Mouse (Mus musculus): Measurements from ENCODE around the gene Azin2.

Azin2 gene

GRCm38 (mm10) chr4:128962029-128962925, at the start of gene Azin2:
TSS of gene Azin2 (minus strand) at chr4:128962442.
- DNase-seq (ENCODE audit: low read depth, low spot score): peak; percentile 90

DNA sequence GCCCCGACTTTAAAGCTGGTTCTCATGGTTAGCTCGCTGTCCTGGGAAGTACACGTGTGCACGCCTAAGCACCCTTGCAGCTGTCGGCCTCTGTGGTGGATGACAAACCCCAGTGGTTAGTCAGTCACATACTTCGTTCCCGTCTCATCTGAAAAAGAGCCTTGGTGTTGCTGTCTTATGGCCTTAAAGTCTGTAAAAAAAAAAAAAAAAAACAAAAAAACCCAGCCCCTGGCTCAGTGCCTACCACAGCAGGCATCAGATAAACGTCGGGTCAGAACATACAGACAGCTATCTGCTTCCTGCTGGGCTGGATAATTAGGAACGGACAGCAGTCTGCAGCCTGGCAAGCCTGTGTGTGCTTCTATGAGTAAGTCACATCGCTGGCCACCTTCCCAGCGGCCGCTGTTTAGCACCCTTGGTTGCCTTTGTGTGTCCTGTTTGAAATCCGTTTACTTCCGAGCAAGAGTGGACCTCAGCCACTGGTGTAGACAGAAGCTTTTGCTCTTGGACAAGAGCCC, 49.4 kb upstream of the Azin2 start:
- DNase-seq (ENCODE audit: low read depth, low spot score): no peak

GRCm38 (mm10) chr4:129009521-129009920, 47.3 kb upstream of the Azin2 start:
- DNase-seq (ENCODE audit: low read depth, low spot score): no peak

- peak; percentile 87 for DNase-seq (ENCODE audit: low read depth, low spot score)
Measured at GRCm38 (mm10) chr4:129008672-129009071, 46.4 kb upstream of the Azin2 start.

DNA sequence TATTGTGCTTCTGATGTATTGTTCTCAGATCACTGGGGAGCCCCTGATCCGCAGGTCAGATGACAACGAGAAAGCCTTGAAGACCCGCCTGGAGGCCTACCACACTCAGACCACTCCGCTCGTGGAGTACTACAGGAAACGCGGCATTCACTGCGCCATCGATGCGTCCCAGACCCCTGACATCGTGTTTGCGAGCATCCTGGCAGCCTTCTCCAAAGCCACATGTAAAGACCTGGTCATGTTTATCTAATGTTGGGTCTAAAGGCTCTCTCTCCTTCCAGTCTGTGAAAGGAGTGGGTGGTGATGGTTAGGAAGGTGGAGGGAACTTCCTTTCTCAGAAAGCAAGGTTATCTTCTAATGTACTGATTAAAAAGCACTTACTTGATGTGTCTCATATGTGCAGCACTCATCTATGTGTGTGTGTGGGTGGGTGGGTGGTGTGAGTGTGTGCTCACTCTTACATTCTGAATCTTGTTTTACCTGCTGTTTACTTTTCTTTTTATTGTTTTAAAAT, 45.8 kb upstream of the Azin2 start:
- DNase-seq (ENCODE audit: low read depth, low spot score): peak; percentile 76

DNA sequence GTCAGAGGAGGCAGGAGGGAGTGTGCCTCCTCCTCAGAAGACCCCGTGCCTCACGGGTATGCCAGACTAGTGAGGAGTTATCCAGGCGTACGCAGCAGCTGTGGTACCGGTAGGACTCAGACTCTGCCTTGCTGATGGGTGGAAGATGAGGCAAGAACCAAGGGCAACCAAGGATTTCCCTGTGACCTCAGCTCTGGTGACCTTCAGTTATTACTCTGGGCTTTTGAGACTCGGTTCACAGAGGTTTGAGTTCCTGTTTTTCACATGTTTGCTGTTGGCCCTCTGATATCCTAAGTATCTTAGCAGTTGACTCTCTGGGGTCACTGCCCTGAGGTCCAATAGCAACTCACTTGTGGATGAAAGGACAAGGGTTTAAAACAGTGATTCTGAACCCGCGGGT, 41.5 kb upstream of the Azin2 start:
- DNase-seq (ENCODE audit: low read depth, low spot score): no peak

DNA sequence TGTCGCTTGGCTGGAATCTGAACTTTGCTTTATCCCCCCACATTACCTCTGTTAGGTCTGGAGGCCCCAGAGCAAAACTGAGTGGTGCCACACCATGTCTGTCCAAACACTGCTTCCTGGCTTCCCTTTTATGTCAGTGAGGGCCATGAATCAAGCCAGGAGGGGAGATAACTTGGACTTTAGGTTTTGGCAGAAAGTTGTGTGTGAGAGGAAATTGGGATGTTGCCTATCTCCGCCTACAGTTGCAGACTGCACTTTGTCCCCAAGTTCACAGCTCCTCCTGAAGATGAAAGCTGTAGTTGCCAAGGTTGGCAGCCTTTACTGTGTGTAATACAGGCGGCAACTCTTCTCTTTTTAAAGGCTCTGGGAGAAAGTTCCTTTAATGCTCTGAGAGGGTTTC, 38.5 kb upstream of the Azin2 start:
- no peak for DNase-seq (ENCODE audit: low read depth, low spot score)

- no peak for DNase-seq (ENCODE audit: low read depth, low spot score)
Measured at GRCm38 (mm10) chr4:128998401-128998800, 36.2 kb upstream of the Azin2 start.

GRCm38 (mm10) chr4:128997258-128997657, 35.0 kb upstream of the Azin2 start:
- no peak for DNase-seq (ENCODE audit: low read depth, low spot score)

DNA sequence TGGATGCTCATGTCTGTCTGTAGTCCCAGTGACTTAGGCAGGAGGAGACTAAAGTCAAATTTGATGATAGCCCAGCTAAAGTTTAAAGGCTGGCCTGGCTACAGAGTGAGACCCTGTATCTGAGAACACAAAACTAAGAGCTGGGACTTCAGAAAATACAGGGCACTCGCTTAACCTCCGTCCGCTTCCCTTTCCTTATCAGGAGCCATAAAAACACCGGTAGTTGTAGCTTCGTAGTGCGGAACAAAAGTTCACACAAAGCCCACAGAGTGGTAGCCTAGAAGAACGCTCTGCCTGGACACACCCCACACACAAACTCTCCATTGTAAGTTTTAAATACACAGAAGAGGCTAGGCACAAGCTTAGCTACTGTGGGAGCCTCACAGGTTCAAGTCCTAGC, 33.0 kb upstream of the Azin2 start:
- no peak for DNase-seq (ENCODE audit: low read depth, low spot score)

- DNase-seq (ENCODE audit: low read depth, low spot score): peak; percentile 23
Measured at GRCm38 (mm10) chr4:128993675-128994074, 31.4 kb upstream of the Azin2 start.

GRCm38 (mm10) chr4:128993025-128993662, 30.9 kb upstream of the Azin2 start:
- peak; percentile 96 for DNase-seq (ENCODE audit: low read depth, low spot score)

DNA sequence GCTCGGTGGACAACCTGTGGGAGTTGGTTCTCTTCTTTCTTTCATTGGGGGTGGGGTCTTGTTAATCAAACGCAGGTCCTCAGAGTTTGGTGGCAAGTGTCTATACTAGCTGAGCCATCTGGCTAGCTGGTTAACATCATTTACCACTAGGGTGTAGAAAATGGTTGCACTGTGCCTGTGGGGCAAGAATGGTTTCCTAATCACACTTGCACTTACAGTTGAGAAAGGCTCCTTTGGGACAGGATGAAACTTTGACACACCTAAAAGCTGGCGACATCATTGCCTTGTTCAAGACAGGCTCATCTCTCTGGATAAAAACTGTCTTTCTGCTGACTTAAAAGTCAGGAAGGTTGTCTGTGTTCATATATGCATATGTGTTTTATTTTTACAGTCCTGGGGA, 29.9 kb upstream of the Azin2 start:
- no peak for DNase-seq (ENCODE audit: low read depth, low spot score)

DNA sequence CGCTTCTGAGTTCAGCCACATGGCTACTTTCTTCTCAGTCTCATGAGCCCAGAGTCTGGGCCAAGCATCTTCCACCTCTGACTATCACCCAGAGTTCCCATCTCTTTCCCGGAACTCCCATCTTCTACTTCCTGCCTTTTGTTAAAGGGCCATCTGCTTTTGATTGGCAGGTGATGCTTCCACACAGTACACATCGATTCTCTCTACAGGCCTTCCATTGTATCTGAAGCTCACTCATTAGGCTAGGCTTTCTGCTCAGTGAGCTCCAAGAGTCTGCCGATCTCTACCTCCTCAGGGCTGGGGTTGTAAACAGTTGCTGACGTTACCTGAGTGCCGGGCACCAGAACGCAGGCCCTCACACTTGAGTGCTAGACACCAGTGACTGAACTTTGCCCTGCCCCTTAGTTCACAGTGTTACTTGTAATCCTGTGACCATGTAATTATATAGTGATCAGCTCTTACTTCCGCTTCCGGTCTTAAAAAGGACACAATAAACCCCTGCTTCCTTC, 29.3 kb upstream of the Azin2 start, which contains the start of gene Ak2:
Gene Ak2, plus strand, starts transcription at position 459 of the 509 bp plus-strand sequence.
- DNase-seq (ENCODE audit: low read depth, low spot score): no peak

GRCm38 (mm10) chr4:128989678-128990077, 27.4 kb upstream of the Azin2 start:
- no peak for DNase-seq (ENCODE audit: low read depth, low spot score)

- DNase-seq (ENCODE audit: low read depth, low spot score): no peak
Measured at GRCm38 (mm10) chr4:128988911-128989310, 26.7 kb upstream of the Azin2 start.

DNA sequence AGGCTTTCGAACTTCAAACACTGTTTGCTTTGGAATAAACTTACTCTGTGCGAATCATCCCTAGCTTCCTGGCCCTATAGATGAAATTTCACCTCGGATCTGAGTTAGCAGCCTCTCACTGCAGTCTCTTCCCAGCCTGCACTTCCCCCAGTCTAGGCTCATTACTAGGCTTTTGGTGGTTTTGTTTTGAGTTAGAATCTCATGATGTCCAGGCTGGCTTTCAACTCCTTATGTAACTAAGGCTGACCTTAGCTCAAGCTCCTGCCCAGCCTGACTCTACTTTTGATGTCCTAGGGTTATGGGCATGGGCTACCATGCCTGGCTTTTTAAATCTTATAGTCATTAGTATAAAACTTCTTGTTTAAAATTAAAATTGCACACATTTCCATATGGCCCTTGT, 22.4 kb upstream of the Azin2 start:
- no peak for DNase-seq (ENCODE audit: low read depth, low spot score)

DNA sequence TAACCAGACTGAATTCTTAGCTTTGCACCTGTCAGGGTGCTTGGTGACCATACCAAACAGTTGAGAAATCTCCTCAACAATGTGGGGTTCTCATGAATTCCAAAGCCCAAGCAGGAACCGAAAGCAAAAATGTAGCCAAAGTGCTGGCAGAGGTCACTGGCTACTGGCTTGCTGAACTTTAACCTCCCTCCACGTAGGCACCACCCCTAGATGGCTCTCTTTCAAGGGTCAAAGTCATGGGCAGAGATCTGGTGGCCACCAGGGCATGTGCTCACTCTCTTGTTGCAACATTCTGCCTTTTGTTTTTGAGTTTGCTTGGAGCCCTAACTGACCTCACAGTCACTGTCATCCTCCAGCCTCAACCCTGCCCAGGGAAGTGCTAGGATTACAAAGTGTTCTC, 21.4 kb upstream of the Azin2 start:
- no peak for DNase-seq (ENCODE audit: low read depth, low spot score)

- DNase-seq (ENCODE audit: low read depth, low spot score): no peak
Measured at GRCm38 (mm10) chr4:128983151-128983550, 20.9 kb upstream of the Azin2 start.

GRCm38 (mm10) chr4:128981833-128982180, 19.6 kb upstream of the Azin2 start:
- no peak for DNase-seq (ENCODE audit: low read depth, low spot score)

DNA sequence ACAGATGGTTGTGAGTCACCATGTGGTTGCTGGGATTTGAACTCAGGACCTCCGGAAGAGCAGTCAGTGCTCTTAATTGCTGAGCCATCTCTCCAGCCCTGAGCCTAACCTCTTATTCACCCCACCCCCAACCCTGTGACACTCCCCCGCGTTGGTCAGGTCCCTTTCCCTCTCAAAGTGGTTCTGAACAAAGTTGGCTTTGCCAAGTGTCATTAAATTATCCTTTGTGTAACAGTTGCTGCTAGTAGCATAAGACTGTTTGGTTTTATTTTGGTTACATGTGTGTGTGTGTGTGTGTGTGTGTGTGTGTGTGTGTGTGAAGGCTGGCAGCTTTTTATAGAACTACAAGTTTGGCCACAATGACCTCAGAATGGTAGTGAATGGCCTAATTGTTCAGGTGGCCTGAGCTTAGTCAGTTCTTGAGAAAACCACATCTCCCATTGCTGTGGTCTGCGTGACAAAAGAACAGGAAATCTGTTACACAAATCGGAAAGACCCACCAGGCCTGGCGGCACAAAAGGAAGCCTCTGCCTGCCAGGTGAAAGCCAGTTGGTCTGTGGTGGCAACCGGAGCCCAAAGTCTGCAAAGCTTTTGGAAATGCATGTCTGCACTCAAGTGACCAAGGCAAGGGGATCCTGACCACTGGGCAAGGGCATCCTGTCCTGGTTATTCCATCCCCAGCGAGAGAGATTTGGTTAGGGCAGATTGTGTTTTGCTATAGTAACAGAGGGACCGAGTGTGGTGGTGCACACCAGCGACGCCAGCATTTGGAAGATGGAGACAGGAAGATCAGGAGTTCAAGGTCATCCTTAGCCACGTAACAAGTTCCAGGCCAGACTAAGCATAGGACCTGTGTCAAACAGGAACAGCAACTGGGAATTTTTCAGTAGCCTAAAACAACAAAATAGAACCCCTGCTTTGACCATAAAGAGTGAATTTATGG, 18.9 kb upstream of the Azin2 start:
- peak; percentile 86 for DNase-seq (ENCODE audit: low read depth, low spot score)
